Mouse (Mus musculus): ENCODE data around the gene Itgam.

DNA sequence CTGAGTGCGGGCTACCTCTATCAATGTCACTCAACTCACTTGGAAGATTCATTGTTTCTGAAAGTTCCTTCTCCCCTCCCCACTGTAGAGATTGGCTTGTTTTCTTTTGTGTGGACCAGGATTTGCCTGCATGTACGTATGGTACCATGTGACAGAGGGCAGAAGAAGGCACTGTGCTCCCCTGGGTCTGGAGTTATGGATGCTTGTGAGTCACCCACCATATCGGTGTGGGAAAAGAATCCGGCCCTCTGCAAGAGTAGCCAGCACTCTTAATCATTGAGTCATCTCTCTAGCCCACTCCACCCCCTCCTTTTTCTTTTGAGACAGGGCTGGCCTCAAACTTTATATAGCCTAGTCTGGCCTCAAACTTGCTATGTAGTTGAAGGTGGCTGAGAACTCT is 37.5 kb upstream of the Itgam start:
- TF ChIP-seq EP300 (IDR thresholded peaks at IDR 0.05; ENCODE audit: low read depth) (no peak), CTCF (IDR thresholded peaks at IDR 0.05; ENCODE audit: low read depth) (no peak)

All from liver, embryonic 14.5 days (tissue).